Mouse (Mus musculus): ENCODE measurements around the gene Harbi1.

DNA sequence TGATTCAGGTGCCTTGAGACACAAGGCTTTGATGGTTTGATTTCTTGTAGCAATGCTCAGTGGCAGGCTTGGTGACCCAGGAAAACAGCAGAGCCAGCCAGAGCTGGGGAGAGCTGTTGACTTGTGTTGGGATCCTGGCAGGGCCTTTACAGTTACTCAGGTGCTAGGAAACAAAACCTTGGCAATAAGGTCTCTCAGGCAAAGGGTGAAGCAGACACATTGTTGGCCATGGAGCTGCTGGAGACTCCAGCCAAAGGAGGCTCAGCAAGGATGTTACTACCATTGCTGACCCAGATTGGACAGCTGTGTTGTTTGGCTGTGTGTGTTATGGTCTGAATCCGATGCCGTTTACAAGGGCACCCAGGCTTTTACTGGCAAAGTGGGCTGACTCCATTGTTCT lies 37.1 kb upstream of the Harbi1 start:
- no peak for TF ChIP-seq CTCF (IDR thresholded peaks at IDR 0.05; ENCODE audit: insufficient read depth, low read length)
- no peak for TF ChIP-seq POLR2A (IDR thresholded peaks at IDR 0.05; ENCODE audit: borderline replicate concordance, extremely low read depth, low read depth, low read length)
